ENCODE assay signal across 11 mouse cellular contexts in the genomic region with DNA sequence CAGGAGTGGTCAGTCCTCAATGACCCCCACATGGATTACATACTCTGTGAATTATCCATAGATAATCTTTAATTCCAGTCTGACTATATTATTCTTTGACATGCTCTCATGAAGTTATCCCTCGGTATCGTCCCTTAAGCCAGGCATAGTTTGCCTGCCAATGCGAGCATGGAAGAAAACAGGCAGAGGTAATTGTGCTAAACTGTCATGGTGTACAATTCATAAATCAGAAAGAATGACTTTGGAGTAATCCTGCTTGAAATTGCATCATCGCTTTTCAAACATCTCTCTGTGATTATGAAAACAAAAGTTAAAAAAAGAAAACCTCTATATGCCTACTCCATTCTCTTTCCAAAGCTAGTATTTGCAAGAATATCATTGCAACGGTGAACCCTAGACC.
DNase-seq lines count a peak whose midpoint lies in the region; ATAC-seq and TF ChIP-seq lines count a peak whose summit lies in the region.
"Had no signal": no experiment of that assay in that cellular context is flagged by ENCODE, and none has a peak within 500 bp of the region (broad histone marks: within the 10 kb centered on the region; RNA-seq: fewer than 3 reads in every experiment).

No protein-coding gene starts in this region.

- TF ChIP-seq POLR2A in heart, adult 2 months (IDR thresholded peaks at IDR 0.05; ENCODE audit: insufficient read depth, low read depth, low read length): no peak

- H3K4me2 ChIP-seq in heart, embryonic 13.5 days: no peak overlapping the region
- peak overlapping the region; percentile 24; the same call in 1 of the 2 replicates for H3K4me2 ChIP-seq in embryonic facial prominence, embryonic 15.5 days (replicated peaks)

- 76% methylated on average over 5 of the region's 5 CpGs for WGBS in heart, embryonic 13.5 days
- 82% methylated on average over 5 of the region's 5 CpGs for WGBS in heart, adult 2 months
- WGBS in embryonic facial prominence, embryonic 15.5 days: 39% methylated on average over 5 of the region's 5 CpGs
- 90% methylated on average over 5 of the region's 5 CpGs for WGBS in limb, embryonic 10.5 days

- intact Hi-C loops in heart, adult 2 months (cut with DNase I): no loop called here

- no peak for TF ChIP-seq EP300 in heart, adult 2 months (IDR thresholded peaks at IDR 0.05; ENCODE audit: insufficient read depth, low read depth, low read length)

- no peaks in the 10 kb centered on the region for H3K27me3 ChIP-seq in heart, embryonic 13.5 days (replicated peaks)
- H3K27me3 ChIP-seq in heart, adult 2 months (ENCODE audit: control insufficient read depth, insufficient read depth, low read length): no peaks in the 10 kb centered on the region
- no peaks in the 10 kb centered on the region for H3K27me3 ChIP-seq in embryonic facial prominence, embryonic 15.5 days
- H3K27me3 ChIP-seq in limb, embryonic 10.5 days (ENCODE audit: low read depth, poor library complexity, severe bottlenecking): no peaks in the 10 kb centered on the region

- H3K9me3 ChIP-seq in heart, embryonic 13.5 days: no peaks in the 10 kb centered on the region
- no peaks in the 10 kb centered on the region for H3K9me3 ChIP-seq in embryonic facial prominence, embryonic 15.5 days (replicated peaks)
- no peaks in the 10 kb centered on the region for H3K9me3 ChIP-seq in limb, embryonic 10.5 days (replicated peaks)

- H3K4me1 ChIP-seq in heart, embryonic 13.5 days: peaks cover 26% of the 10 kb centered on the region
- peaks cover 3% of the 10 kb centered on the region for H3K4me1 ChIP-seq in heart, adult 2 months (ENCODE audit: control insufficient read depth, insufficient read depth, low read length)
- H3K4me1 ChIP-seq in embryonic facial prominence, embryonic 15.5 days: peaks cover 33% of the 10 kb centered on the region
- peaks cover 16% of the 10 kb centered on the region for H3K4me1 ChIP-seq in limb, embryonic 10.5 days

- DNase-seq in heart, adult 2 months: no peak
- DNase-seq in 3T3-L1 (ENCODE audit: low read depth, low spot score): peak; percentile 42
- DNase-seq in limb, embryonic 10.5 days (ENCODE audit: low spot score): no peak
- no peak for DNase-seq in B cell, adult 2 months
- DNase-seq in gastrocnemius, adult 18-20 months (ENCODE audit: low spot score): no peak
- DNase-seq: lung, adult 2 months; retina, postnatal 1 day; thymus, postnatal 14 days had no signal

- H3K4me3 ChIP-seq in heart, embryonic 13.5 days: no peak overlapping the region
- no peak overlapping the region for H3K4me3 ChIP-seq in heart, adult 2 months
- H3K4me3 ChIP-seq in embryonic facial prominence, embryonic 15.5 days (replicated peaks): no peak overlapping the region
- no peak overlapping the region for H3K4me3 ChIP-seq in limb, embryonic 10.5 days

- peak overlapping the region; percentile 73 for H3K27ac ChIP-seq in heart, embryonic 13.5 days (replicated peaks)
- H3K27ac ChIP-seq in heart, adult 2 months: no peak overlapping the region
- peak overlapping the region; percentile 89 for H3K27ac ChIP-seq in embryonic facial prominence, embryonic 15.5 days (replicated peaks)
- H3K27ac ChIP-seq in limb, embryonic 10.5 days: peak overlapping the region; percentile 61; the same call in 1 of the 2 replicates

- no peaks in the 10 kb centered on the region for H3K79me2 ChIP-seq in heart, adult 2 months (replicated peaks; ENCODE audit: control insufficient read depth, insufficient read depth, low read length)

- no peak for TF ChIP-seq CTCF in heart, adult 2 months (IDR thresholded peaks at IDR 0.05)

- no peak for ATAC-seq in heart, embryonic 13.5 days (ENCODE audit: extremely low read depth, insufficient number of reproducible peaks, low FRiP score, low TSS enrichment)
- no peak for ATAC-seq in embryonic facial prominence, embryonic 15.5 days (ENCODE audit: insufficient number of reproducible peaks, low FRiP score, low TSS enrichment, low read depth)
- ATAC-seq in frontal cortex, adult (ENCODE audit: low TSS enrichment): no peak

- no peak overlapping the region for H3K9ac ChIP-seq in heart, embryonic 13.5 days
- no peak overlapping the region for H3K9ac ChIP-seq in heart, adult 2 months (ENCODE audit: low read depth, low read length)
- no peak overlapping the region for H3K9ac ChIP-seq in embryonic facial prominence, embryonic 15.5 days

- H3K36me3 ChIP-seq in heart, embryonic 13.5 days: no peaks in the 10 kb centered on the region
- H3K36me3 ChIP-seq in heart, adult 2 months (ENCODE audit: control insufficient read depth, insufficient read depth, low read length): no peaks in the 10 kb centered on the region
- H3K36me3 ChIP-seq in embryonic facial prominence, embryonic 15.5 days: no peaks in the 10 kb centered on the region
- no peaks in the 10 kb centered on the region for H3K36me3 ChIP-seq in limb, embryonic 10.5 days
